Mouse (Mus musculus) gonadal fat pad, adult 2 months (tissue): ENCODE data around the gene Myocos. TPM values are rescaled to one million over a fixed set of nuclear protein-coding genes. Genes with fewer than 3 reads are reported as not detected.

Source experiments
- DNase-seq: peaks from one replicate; pipeline ENCODE4 v3.0.0-alpha.2; 2012; ENCODE audit warnings: low read depth
- polyA plus RNA-seq: library from polyadenylated mRNA; depleted of rRNA; stranded (reverse); fragments of >200 nt; gene quantifications from 2 replicates; pipeline ENCODE4 v1.2.3, GENCODE M21; 2012; rRNA removed

Myocos gene
- polyA plus RNA-seq, 1 experiment: not detected

- no peak for DNase-seq
These were observed 42.5 kb downstream of the Myocos start for GRCm38 (mm10) chr1:162615511-162615910.

- no peak for DNase-seq
These were observed 46.8 kb downstream of the Myocos start for GRCm38 (mm10) chr1:162611191-162611590.

- DNase-seq: no peak
These were observed 48.3 kb downstream of the Myocos start for GRCm38 (mm10) chr1:162609633-162610250.

- no peak for DNase-seq
These were observed 49.9 kb downstream of the Myocos start for GRCm38 (mm10) chr1:162608127-162608526.

GRCm38 (mm10) chr1:162601288-162601687 lies 56.7 kb downstream of the Myocos start:
- DNase-seq: no peak

- DNase-seq: no peak
These were observed 58.4 kb downstream of the Myocos start for GRCm38 (mm10) chr1:162599617-162600016.

GRCm38 (mm10) chr1:162597379-162598102 lies 60.5 kb downstream of the Myocos start:
- DNase-seq: no peak

Other genes with a start within 250 kb of the Myocos start
- gene Dnm3, start 180.2 kb downstream of the Myocos start, polyA plus RNA-seq: 1.4 and 1.5 TPM in 2 replicates
- gene Mettl13, start 109.7 kb downstream of the Myocos start, polyA plus RNA-seq: 4.3 and 5.0 TPM in 2 replicates
- 9.1 and 10.4 TPM in 2 replicates for gene Vamp4, start 87.7 kb downstream of the Myocos start, polyA plus RNA-seq
- gene Myoc, start 19.1 kb downstream of the Myocos start, polyA plus RNA-seq: 1.0 and 3.6 TPM in 2 replicates
- 18.4 and 33.1 TPM in 2 replicates for gene Prrc2c, start 82.3 kb upstream of the Myocos start, polyA plus RNA-seq
- gene Fmo4, start 155.8 kb upstream of the Myocos start, polyA plus RNA-seq: 0.71 and 0.73 TPM in 2 replicates
- gene Fmo1, start 208.4 kb upstream of the Myocos start, polyA plus RNA-seq: 61.4 and 65.5 TPM in 2 replicates
- gene Fmo2, start 240.5 kb upstream of the Myocos start, polyA plus RNA-seq: 34.9 and 36.4 TPM in 2 replicates